Mouse (Mus musculus) bone marrow, adult 2 months (tissue): ENCODE measurements around the gene Car6.

Source experiments
- CTCF ChIP-seq: fragments of 200-500 bp; IDR thresholded peaks from 2 replicates; pipeline ENCODE4 v1.5.1; 2011; ENCODE audit warnings: low read length, control low read depth; ENCODE audit not compliant: control insufficient read depth, insufficient read depth
- POLR2A ChIP-seq: fragments of 200-500 bp; IDR thresholded peaks from 2 replicates; pipeline ENCODE4 v1.6.1; 2011; ENCODE audit warnings: low read depth, mild to moderate bottlenecking, control low read depth, low read length, borderline replicate concordance; ENCODE audit not compliant: control insufficient read depth

GRCm38 (mm10) chr4:150226818-150227688 lies 25.9 kb upstream of the Car6 start:
- TF ChIP-seq POLR2A = no peak
- TF ChIP-seq CTCF = no peak
